Mouse (Mus musculus): ENCODE results near the gene Mapkap1.
"Not testable (repeated sequence)": the region's sequence is repeated elsewhere in the genome, so short reads cannot be mapped to it uniquely, and the experiment has no call there.

Gene Mapkap1

DNA sequence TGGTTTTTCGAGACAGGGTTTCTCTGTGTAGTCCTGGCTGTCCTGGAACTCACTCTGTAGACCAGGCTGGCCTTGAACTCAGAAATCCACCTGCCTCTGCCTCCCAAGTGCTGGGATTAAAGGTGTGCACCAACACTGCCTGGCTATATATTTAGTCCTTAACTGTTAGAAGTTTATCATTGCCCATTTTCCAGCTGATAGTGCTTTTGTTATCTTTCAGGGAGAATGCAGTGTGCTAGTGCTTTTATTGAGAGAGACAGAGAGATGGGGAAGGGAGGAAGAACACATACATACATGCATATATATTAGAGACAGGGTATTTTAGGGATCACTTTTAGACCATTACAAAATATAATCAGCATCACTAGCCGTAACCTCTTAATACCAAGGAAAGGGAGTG is 26.3 kb downstream of the Mapkap1 start:
- not testable (repeated sequence) for DNase-seq

DNA sequence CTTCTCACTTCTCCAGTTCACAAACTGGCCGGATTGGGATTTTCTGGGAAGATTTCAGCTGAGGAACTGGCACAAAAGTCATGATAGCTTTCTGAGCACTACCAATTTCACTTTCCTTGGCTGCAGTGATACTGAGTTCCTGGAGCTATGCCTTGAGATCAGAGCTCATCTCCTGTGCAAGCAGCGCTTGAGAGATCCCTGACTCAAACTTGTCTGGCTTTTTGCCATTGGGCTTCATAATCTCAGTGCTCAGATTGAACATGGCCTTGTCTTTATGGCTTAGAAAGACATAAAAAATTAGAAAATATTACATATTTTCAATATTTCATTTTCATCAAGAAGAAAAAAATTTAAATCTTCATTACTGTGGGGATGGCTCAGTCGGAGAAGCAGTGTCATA is 29.8 kb downstream of the Mapkap1 start:
- no peak for DNase-seq

DNA sequence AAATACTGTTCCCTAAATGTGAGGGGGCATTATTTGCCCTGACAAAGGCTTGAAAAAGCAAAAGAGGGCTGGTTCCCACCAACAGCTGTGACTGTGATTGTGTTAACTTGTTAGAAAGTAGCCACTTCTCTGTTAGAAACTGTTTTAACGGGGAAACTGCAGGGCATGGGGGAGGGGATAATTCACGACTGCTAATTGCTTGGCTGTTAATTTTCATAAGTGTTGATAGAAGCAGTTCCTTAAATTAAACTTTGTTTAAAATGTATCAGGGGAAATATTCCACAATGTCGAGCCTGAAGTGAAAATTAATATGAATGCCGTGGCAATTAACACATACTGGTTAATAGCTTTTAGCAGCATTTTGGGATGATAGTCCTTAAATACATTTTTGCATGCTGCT is 42.2 kb downstream of the Mapkap1 start:
- DNase-seq, result no peak

DNA sequence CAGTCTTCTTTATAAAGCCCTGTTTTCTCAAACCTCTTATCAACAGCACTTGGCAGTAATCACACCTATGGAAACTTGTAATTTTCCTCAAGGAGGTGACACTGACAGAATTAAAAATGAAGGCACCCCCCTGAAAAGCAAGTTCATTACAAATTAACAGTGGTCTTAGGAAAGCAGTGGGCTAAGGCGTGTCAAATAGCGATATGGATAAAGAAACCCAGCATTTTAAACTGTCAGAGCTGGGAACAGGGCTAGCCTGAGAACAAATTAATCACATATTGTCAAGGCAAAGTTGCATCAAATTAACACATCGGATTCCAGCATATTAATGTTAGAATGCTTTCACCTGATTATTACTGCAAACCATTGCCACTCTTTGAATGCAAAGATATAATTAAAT is 55.9 kb downstream of the Mapkap1 start:
- DNase-seq, result no peak

DNA sequence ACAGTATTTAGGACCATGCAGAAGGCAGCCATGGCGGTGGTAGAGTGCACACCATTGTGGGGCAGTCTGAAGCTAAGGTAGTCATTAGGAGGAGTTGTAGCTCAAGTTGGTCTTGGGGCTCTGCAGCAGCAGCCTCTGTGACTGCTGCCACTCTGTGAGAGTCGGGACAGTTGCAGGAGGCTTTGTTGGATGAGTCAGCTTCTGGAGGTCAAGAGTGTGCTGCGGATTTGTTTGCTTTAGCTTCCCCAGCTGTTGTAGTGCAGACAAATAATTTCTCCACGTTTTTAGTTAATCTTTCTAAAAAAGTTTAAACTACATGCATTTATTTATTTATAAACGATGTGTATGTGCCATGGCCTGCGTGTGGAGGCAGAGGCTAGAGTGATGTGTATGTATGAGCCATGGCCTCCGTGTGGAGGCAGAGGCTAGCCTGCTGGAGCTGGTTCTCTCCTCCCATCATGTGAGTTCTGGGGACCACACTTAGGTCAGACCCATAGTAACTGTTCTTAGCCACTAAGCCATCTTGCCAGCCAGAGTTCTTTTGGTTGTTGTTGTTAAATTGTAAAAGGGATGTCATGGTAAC is 62.1 kb downstream of the Mapkap1 start:
- no peak for DNase-seq

DNA sequence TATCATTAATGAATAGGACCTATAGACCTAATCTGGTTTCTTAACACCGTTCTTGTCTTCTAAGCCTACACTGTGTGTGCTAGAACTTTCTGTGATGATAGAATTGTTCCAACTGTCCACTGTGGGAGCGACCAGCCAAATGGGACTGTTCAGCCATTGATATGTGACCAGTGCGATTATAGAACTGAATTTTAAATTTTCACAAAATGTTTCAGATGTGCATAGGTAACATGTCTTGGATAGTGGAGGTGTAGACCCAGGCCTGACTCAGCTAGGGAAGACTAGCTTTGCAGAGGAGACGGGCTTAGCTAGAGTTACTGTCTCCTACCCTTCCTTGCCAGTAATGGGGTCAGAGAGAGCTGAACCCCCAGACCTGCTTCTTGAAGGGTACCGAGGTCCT is 62.8 kb downstream of the Mapkap1 start:
- DNase-seq, result no peak

DNA sequence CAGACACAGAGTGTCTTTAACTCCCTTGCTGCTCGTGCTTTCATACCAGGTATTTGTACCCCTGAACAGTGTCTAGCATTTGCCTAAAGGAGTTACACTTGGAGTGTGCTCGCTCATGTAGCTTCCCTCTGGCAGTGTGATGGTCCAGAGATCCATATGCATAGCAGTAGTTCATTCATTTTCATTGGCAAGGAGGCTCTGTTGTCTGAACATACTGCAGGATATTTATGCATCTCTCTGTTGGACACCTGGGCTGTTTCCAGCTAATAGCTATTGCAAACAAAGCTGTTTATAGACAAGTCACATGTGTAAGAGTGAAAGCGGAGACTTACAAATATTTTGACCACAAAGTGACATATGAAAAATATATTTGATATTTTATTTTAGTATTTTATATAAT is 67.2 kb downstream of the Mapkap1 start:
- DNase-seq, result no peak

DNA sequence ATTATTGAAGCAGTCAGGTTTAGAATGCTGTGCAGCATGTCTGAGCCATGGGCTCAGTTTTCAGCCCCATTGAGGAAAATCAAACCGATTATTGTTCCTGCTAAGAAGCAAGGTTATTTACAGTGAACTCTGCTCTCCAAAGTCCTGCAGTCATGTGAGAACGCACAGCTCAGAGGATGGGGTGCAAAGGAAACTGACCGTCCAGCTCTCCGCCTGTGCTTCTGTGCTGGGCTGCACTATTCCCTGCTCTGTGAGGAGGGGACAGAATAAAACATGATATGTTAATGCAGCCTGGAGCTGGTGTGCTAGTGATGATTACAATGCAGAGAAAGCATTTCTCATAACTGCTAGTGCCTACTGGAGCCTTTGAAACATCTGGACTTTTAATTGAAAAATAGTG is 74.8 kb downstream of the Mapkap1 start:
- no peak for DNase-seq

DNA sequence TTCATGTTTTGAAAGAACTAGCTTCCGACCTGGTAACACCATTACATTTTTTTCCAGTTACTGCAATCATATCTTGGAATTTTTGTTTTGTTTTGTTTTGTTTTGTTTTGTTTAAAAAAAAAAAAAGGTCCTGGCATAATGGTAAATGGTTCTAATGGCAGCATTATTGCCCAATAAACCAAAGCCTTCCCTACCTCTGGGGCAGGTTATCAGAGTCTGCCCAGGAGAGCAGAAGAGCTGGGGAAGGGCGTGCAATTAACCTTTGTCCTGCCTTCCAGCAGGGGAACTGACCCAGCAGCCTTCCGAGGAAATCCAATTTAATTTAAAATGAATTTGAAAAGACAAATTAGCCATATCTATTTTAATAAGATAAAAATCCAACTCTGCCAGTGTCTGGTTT is 75.5 kb downstream of the Mapkap1 start:
- DNase-seq, result no peak

DNA sequence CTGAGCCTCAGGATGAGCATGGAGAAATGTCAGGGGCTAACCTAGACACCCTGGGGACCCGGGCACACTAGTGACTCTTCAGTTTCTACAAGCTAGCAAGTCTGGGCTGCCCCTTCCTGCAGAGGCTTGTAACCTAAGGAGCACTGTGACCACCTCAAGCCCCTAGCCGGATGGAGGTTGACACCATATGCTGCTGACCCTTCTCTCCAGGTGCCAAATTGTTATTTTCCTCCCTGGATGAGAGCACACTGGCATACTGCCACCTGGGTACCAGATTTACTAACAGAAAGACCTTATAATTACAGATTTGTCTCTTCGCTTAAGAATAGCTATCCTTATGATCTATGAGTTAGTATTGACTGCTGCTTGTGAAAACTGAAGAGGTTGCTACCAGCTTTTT is 76.0 kb downstream of the Mapkap1 start:
- DNase-seq, result no peak

DNA sequence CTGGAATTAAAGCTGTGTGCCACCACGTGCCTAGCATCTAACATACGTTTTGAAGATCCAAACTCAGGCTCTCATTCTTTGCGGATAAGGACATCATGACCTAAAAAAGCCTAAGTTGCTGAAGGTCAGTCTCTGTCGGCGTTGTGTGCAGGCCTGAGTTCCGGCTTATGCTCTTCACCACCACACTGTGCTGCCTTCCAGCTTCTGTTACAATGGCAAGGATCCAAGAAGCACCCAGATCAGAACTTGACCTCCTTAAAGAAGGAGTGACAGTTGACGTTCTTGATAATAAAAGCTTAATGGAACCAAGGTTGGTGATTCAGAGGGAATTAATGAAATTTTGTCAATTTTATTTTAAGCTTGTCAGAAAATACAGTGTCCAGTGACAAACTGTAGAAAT is 80.7 kb downstream of the Mapkap1 start:
- DNase-seq, result no peak

DNA sequence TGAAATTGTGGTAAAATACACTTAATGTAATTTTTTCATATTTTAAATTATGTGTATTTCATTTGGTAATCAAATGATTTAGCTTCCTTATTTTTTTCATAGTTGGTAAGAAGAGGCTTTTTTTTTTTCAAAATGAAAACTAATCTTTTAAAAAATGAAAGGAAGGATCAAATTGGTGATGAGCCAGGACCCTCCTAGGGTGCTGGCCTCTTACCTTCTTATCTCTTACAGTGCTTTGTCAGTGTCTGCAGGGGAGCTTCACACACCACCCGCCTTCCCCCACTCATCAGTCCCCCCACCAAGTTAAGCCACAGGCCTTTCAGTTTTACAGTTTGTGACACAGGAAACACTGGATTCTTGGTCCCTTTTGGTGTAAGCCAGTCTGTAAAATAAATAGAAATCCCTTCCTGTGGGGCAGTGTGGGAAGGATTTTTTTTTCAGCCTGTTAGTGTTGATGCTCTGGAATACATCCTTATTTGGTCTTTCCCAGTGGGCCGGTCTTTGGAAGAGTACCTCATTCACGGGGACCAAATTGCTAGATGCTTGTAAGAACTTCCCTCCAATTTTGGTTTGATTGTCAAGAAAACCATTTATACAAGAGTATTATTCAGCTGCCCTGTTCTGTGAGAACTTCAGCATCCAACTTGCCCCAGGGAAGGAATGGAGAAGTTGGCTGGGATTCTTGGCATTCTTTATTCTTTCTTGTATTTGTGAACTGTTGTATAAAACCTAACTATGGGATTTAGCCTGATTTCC is 97.6 kb downstream of the Mapkap1 start:
- DNase-seq, result no peak

DNA sequence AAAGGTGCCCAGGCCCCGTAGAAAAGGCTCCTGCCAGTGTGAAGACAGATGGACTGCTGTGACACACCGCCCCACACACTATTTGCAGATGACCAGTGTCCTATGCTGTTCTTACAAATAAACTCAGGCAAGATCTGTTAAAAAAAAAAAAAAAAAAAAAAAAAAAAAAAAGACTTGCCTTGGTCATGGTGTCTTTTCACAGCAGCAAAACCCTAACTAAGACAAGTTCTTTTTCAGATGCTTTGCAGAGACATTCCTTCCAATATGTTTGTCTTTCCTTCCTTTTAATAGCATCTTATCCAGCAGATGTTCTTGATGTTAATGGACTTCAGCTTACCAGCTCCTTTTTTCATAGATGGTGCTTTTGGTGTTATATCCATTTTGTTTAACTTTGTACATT is 99.6 kb downstream of the Mapkap1 start:
- not testable (repeated sequence) for DNase-seq

DNA sequence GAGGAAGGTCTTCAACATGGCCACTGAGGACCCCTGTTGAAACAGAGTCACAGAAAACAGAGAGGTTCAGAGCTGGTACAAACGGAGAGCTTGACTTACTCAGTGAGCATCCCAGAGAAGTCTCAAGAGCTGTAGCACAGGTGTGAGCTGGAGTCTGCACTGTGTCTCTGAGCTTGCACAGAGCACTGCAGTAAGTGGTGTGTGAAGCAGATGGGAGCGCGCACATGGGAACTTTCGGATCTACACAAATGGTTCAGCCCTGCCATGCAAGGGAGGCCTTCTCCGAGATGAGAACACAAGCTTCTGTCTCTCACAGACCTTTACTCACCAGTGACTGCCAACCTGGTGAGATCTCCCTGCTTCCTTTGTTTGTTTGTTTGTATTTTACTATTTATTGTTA is 103.3 kb downstream of the Mapkap1 start:
- DNase-seq, result no peak

DNA sequence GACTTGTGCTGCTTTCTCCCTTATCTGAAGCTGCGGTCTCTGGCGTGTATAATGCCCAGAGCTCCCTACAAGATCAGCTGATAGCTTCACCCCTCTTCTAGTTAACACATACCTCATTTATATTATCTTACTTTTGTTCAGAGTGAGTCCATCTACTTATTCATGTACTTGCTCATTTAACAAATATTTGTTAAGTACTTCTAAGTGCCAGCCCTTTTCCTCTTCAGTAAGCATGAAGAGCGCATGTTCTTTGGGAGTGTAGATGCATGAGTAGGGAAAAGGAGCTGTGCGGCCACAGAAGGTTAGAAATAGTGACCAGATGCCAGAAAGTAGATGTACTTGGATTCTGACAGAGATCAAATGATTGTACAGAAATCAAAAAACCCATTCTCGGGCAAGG is 108.7 kb downstream of the Mapkap1 start:
- no peak for DNase-seq

DNA sequence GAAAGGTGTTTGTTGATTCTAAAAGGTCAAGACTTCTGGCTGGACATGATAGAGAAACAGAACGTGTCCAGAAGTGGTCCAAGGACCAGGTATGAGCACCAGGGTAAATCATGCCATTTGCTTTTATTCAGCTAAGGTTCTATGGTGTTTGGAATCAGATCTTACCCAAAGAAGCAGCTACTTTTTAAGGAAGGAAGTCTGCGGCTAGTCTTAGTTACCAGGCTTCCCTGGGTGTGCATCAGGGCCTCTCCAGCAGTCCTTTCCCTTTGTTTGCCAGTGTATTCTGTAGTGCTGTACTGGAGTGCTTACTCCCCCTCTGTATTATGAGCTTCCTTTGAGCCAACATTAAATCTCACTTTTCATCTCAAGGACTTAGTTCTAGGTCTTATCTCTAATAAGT is 111.5 kb downstream of the Mapkap1 start:
- DNase-seq, result no peak

DNA sequence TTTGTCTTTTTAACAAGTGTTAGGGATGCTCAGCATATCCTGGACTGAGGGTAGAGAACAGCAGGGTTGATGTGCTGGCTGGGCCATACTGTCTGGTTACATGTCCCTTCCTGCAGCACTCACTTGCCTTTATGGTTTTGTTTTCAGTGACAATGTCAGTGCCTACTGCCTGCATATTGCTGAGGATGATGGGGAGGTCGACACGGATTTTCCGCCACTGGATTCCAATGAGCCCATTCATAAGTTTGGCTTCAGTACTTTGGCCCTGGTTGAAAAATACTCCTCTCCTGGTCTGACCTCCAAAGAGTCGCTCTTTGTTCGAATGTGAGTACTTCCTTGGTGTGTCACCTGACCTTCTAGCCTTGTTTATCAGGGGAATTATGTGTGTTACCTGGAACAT is 112.0 kb downstream of the Mapkap1 start:
- no peak for DNase-seq

DNA sequence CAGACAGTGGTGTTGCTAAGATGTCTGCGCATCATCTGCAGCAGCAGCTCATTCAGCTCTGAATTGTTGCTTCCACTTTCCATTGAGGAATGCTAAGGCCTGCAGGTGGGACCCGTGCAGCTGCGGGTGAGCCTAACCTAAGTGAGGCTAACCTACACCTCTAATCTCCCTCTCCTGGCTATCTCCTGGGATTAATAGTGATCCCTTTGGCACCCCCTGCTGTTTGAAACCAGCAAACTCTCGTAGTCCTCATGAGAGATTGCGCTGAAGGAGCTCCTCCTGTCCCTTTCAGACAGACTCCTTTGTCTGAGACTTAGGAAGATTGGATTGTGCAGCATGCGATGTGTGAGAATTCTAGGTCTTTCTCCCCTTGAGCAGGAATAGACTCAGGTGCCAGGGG is 113.0 kb downstream of the Mapkap1 start:
- DNase-seq, result peak; percentile 7 to 14

DNA sequence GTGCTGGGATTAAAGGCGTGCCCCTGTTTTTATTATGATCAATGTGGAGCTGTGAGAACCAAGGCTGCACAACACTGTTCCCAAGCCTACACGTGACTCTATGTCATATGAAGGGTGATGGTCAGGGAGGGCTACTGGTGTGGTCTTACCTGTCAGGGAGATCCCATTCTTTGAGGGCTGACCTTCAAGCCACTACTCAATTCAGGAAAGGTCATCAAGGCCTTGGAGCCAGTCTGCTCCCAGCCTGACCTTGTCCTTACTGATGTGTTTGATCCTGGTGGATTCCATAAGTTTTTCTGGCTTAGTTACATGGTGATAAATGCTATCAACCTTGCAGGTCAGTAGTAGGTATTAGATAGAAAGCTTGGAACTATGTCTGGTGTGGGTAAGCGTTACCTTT is 114.8 kb downstream of the Mapkap1 start:
- DNase-seq, result no peak

DNA sequence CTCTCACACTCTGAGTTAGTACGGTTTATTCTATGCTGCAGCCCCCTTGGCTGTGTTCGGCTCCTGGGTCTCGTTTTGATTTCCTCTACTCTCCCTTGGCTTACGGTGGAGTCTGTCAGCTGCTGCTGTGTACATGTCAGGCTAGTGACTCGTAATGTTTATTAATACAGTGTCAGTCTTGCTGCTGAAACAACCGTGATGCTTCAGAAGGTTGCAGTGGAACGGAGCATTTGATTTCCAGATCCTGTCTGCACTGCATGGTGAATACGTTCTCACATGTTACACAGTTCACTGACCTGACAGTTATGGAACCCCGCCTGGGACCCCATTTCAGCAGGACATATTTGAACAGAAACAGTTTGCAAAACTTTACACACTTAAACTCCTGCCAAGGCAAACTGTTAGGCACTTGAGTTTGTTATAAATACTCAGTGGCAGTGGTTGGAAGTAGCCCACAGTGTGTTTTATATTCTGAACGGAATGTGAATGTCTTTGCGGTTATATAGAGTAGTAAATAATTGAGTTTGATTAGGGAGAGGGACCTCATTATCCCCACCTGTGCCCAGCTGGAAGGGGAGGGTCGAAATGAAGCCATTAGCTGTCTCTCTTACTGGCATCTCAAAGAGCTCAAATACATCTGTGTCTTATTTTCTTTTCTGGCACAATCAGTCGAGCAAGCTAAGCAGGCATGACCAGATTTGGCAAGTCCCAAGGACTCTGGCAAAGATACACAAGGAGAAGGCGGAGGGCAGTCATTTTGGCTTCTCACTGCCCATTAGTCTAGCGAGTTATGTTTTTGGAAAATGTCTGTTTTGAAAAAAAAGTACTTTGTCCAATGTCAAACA is 120.2 kb downstream of the Mapkap1 start:
- DNase-seq, result no peak

DNA sequence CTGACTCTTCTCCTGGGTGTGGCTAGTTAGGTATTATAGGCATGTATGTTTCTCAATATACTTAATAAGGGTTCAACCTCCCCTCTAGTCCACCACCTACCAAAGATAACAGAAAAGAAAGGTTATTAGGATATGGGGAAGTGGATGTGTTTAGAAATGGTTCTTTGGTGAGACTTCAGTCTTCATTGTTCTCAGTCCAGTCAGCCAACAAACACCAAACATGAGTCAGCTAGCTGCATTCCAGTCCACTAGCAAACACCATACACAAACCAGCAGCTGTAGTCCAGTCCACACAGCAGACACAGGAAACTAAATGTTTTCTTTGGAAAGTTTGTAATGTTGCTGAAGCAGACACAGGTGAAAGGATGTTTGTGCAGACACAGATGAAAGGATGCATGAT is 121.9 kb downstream of the Mapkap1 start:
- DNase-seq, result no peak

DNA sequence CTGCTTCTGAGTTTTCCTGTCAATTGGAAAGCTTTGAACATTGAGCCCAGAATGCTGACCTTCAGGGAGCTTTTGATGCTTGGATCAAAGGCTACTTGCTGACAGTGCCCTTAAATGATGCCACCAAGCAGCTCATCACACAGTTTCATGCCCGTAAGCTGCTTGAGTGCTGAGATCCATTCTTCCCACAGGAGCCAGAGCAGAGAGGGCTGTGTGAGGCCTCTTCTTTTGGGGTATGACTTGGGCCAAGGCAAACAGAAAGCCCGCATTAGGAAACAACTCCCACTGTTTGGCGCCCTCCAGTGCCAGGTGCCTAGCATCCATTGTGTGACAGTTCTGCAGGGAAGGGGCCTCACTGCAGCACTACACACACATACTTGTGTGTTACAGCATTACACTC is 123.5 kb downstream of the Mapkap1 start:
- no peak for DNase-seq

DNA sequence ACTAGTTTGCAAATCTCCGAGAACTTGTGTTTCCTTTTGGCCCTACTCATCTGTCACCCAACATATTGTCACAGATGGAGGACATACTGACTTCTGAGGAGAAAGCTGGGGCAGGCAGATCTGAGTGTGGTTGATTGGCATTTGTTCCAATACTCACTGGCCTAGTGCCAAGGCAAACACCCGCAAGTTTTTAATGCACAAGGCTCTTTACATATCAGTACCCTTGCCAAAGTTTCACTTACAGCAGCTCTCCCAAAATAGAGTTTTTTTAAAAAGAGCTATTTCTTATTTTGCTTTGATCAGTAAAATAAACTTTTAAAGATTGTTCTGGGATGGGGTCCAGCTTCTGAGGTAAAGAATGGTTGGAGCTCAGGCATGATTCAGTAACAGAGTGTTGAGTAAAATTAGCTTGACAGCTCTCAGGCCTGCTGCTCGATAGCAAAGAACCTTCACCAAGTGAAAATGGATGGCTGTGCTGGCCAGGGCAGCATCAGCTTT is 125.3 kb downstream of the Mapkap1 start:
- DNase-seq, result no peak

DNA sequence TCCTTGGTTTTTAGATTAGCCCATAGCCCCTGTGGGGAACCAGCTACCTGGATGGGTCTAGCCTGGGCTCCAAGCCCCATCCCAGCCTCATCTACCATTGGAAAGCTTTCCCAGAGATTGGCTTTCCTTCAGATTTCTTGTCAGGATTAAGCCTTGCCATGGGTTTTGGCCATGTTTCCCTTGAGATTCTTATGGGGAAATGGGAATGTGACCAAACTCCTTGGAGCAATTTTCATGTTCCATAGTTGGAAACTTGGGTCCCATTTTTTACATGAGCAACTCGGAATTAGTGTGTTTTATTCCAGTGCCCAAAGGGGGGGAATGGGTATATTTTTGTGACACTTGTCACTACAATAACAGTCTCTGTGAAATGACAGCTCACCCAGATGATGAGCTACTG is 125.8 kb downstream of the Mapkap1 start:
- DNase-seq, result no peak
